Mouse (Mus musculus): ENCODE results near the gene Fyn.

- TF ChIP-seq CTCF (IDR thresholded peaks at IDR 0.05; ENCODE audit: borderline replicate concordance, extremely low read depth, insufficient read depth, insufficient read length) (no peak), POLR2A (IDR thresholded peaks at IDR 0.05; ENCODE audit: borderline replicate concordance, extremely low read depth, insufficient read depth, insufficient read length, poor library complexity, severe bottlenecking) (no peak)
Observed at GRCm38 (mm10) chr10:39345921-39346320, 22.7 kb upstream of the Fyn start.

Data from brain, embryonic 14.5 days (tissue).